Mouse (Mus musculus) forebrain, embryonic 14.5 days (tissue): ENCODE results near the gene Cep295. TPM values are rescaled to one million over a fixed set of nuclear protein-coding genes. Genes with fewer than 3 reads are reported as not detected.
A peak's percentile ranks its signal among the peaks of the same experiment; 100 is the strongest.

Experiments used
- ATAC-seq: fragments of 200-750 bp; cut with Nextera tagmentation; 2 replicates; pipeline ENCODE4 v1.8.0; 2017; ENCODE audit warnings: mild to moderate bottlenecking, moderate library complexity
- DNase-seq: peaks from one replicate; pipeline ENCODE4 v3.0.0-alpha.2; 2015; ENCODE audit warnings: low spot score
- H3K27ac ChIP-seq: fragments of 300-500 bp; sonication (generic); 2 replicates; pipeline ENCODE4 v1.5.1; 2014; ENCODE audit warnings: low read depth, mild to moderate bottlenecking, control low read depth, low read length, moderate library complexity
- H3K27me3 ChIP-seq: fragments of 300-500 bp; sonication (generic); replicated peaks from 2 replicates; pipeline ENCODE4 v1.6.1; 2014; ENCODE audit warnings: low read length, control low read depth, mixed read lengths; ENCODE audit not compliant: control insufficient read depth, insufficient read depth
- H3K36me3 ChIP-seq: fragments of 300-500 bp; sonication (generic); 2 replicates; pipeline ENCODE4 v1.6.1; 2014; ENCODE audit warnings: low read length, control low read depth; ENCODE audit not compliant: control insufficient read depth, insufficient read depth
- H3K4me1 ChIP-seq: fragments of 300-500 bp; sonication (generic); 2 replicates; pipeline ENCODE4 v1.6.1; 2014; ENCODE audit warnings: antibody characterized with exemption, low read length, control low read depth; ENCODE audit not compliant: control insufficient read depth, insufficient read depth
- H3K4me2 ChIP-seq: fragments of 300-500 bp; sonication (generic); 2 replicates; pipeline ENCODE4 v1.6.1; 2014; ENCODE audit warnings: mild to moderate bottlenecking, control low read depth, low read length
- H3K4me3 ChIP-seq: fragments of 300-500 bp; sonication (generic); 2 replicates; pipeline ENCODE4 v1.5.1; 2014; ENCODE audit warnings: low read depth, low read length, control low read depth
- H3K9ac ChIP-seq: fragments of 300-500 bp; sonication (generic); 2 replicates; pipeline ENCODE4 v1.6.1; 2014; ENCODE audit warnings: mild to moderate bottlenecking, low read length, control low read depth, moderate library complexity
- H3K9me3 ChIP-seq: fragments of 300-500 bp; sonication (generic); replicated peaks from 2 replicates; pipeline ENCODE4 v1.6.1; 2016; ENCODE audit warnings: low read length, control low read depth, mixed read lengths; ENCODE audit not compliant: control insufficient read depth
- WGBS: fragments of 180-500 bp; shearing (Covaris S2); extraction: QIAGEN DNeasy Blood & Tissue Kit; methylation state at CpG from one replicate; pipeline ENCODE4 v1.1.7; 2014; 5-methylcytosine and 5-hydroxymethylcytosine counted together
- microRNA-seq: library from miRNA; unstranded; fragments of <30 nt; microRNA quantifications from one replicate; pipeline ENCODE4, GENCODE M21; 2016
- polyA plus RNA-seq: library from polyadenylated mRNA; unstranded; fragments of >200 nt; fragmentation: Nextera tagmentation; extraction: Ambion mirVana; gene quantifications from 2 replicates; pipeline ENCODE4 v1.2.1, GENCODE M21; 2014

Gene Cep295
- polyA plus RNA-seq, 1 experiment from 2014 or later: 16.0 TPM

DNA sequence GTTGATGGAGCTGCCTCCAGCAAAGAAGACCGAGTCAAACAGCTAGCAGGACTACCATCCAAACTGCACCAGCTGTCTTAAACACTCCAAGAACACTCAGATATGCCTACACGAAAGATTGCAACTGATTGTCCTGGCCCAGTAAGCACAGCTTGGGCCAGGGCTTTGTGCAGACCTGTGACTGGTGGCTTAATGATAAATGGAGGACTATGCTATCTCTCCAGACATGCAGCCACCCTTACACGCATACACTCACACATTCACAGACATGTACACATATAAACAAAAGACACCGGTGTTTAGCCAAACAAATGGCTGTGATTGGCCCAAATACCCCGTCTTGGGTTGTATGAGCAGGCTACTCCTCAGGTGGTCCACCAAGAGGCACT is 77.1 kb downstream of the Cep295 start:
- peak overlapping the region; percentile 60; the same call in 1 of the 2 replicates for H3K27ac ChIP-seq
- WGBS: 41% methylated on average over 5 of the region's 5 CpGs

DNA sequence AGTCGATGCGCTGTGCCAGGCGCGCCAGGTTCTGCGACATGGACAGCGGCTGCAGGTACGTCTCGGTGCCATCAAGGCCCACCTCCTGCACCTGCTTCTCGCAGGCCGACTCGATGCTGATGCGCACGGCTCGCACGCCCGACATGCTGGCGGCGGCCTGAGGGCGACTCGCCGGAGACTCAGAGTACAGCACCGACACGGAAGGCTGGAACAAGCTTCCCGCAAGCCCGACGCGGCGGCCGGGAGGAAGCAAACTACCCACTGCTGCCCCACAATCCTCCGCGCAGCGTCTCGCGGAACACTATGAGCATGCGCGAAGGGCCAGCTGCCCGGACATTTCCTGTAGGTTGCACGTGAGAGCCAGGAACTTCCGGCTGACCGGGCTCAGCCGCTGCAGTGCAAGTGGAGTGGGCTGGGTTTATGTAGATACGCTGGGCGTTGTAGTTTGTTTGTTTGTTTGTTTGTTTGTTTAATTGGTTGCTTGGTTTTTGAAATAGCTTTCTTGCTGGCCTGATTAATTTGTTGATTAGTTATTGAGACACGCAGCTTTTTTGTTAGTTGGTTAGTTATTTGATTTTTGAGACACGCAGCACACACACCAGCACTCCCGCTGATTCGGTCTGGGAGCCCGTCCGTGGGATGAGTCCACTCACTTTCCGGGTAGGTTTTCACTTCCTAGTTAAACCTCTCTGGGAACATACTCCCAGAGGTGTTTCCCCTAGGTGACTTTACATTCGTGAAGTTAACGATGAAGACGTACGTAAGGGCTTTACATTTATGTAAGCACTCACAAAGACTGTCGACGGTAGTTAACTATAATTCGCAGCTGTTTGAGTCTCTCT is 77.7 kb downstream of the Cep295 start, which contains the start of gene Med17:
Gene Med17, minus strand, starts transcription at position 283 of the 842 bp plus-strand sequence.
- Histone ChIP-seq H3K4me1 (peaks cover 11% of the 10 kb centered on the region), H3K4me2 (peak within 1 kb of the TSS; percentile 89), H3K9ac (peak within 1 kb of the TSS; percentile 95), H3K27me3 (no peaks in the 10 kb centered on the region), H3K27ac (peak within 1 kb of the TSS; percentile 81), H3K4me3 (peak within 1 kb of the TSS; percentile 88), H3K9me3 (no peaks in the 10 kb centered on the region), H3K36me3 (peaks cover 21% of the 10 kb centered on the region)
- ATAC-seq (peak; percentile 98), DNase-seq (peak; percentile 98)
- 1% methylated on average over 57 of the region's 57 CpGs for WGBS

More for the DNA sequence above, 77.1 kb downstream of the Cep295 start:
- Histone ChIP-seq H3K4me2 (peak overlapping the region; percentile 89), H3K36me3 (peaks cover 15% of the 10 kb centered on the region), H3K27me3 (no peaks in the 10 kb centered on the region), H3K9ac (peak overlapping the region; percentile 95), H3K4me3 (peak overlapping the region; percentile 88), H3K9me3 (no peaks in the 10 kb centered on the region), H3K4me1 (peaks cover 11% of the 10 kb centered on the region)
- ATAC-seq (0 out of 2 replicates have a peak, but pooled peaks have one; percentile 11), DNase-seq (no peak)

DNA sequence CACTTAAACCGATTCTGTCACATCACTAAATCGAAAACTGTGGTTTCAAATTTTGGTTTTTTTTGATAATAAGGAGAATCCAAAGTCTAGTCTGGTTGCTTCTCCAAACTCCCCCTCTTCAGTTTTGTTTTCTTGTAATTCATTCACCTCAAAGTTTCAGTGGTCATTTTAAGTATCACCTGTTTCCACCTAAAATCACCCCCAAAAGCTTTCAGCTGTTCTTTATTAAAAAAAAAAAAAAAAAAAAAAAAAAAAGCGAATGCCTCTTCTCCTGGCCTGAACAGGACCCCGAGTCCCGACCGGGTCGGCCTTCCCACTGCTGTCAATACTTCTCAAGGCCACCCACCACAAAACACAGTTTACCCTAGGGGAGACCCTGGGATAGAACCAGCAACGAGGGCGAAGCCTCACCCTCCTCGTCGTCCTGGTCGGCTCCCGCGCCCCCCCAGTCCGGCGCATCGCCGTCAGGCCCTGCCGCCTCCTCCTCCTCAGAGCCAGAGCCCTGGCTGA is 78.4 kb downstream of the Cep295 start:
- peak overlapping the region; percentile 95 for H3K9ac ChIP-seq
- no peaks in the 10 kb centered on the region for H3K9me3 ChIP-seq
- H3K27me3 ChIP-seq: no peaks in the 10 kb centered on the region
- peak overlapping the region; percentile 81 for H3K27ac ChIP-seq
- H3K4me1 ChIP-seq: peaks cover 11% of the 10 kb centered on the region
- WGBS: 10% methylated on average over 19 of the region's 19 CpGs
- H3K4me2 ChIP-seq: peak overlapping the region; percentile 56
- no peak for DNase-seq
- H3K36me3 ChIP-seq: peaks cover 28% of the 10 kb centered on the region
- peak overlapping the region; percentile 88 for H3K4me3 ChIP-seq
- ATAC-seq: no peak; the same call in 1 of the 2 replicates

DNA sequence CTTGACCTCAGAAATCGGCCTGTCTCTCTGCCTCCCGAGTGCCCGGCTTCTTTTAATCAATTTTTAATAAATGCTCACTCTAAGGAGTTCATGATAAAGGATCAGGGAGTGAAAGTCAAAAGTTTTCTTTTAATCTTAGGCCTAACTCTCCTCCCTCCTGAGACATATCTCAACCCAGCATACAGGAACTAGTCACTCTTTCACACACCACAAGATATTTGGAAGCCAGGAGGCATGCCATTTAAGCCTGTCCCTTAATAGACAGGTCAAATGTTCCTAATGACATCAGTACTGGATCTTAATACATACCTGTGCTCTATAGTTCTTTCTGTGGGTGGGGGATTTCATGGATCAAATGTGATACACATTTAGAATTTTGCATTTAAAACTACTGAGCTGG is 79.2 kb downstream of the Cep295 start:
- DNase-seq (no peak), ATAC-seq (no peak)
- no peak overlapping the region; the same call in 1 of the 2 replicates for H3K9ac ChIP-seq
- H3K27ac ChIP-seq: no peak overlapping the region
- H3K27me3 ChIP-seq: no peaks in the 10 kb centered on the region
- 92% methylated on average over 3 of the region's 3 CpGs for WGBS
- H3K4me2 ChIP-seq: no peak overlapping the region
- no peaks in the 10 kb centered on the region for H3K9me3 ChIP-seq
- peaks cover 11% of the 10 kb centered on the region for H3K4me1 ChIP-seq
- no peak overlapping the region for H3K4me3 ChIP-seq
- H3K36me3 ChIP-seq: peaks cover 36% of the 10 kb centered on the region

DNA sequence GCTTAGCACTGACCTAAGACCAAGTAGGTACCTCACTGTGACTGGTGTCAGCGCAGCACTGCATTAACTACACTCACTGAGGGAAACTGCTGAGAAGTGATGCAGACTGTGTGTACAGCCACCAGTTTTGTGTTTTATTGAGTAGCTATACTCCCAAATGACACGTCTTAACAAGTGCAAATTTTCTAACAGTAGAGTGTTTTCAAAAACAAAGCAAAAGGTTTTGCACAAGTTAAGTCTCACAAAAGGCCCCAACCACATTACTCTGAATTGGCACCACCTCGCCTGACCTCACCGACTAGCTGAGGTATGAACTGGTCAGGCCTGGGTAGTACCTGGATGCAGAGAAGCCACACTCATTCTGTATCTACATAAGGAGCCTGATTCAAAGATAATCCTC is 80.7 kb downstream of the Cep295 start:
- no peak for DNase-seq
- Histone ChIP-seq H3K9me3 (no peaks in the 10 kb centered on the region), H3K4me2 (no peak overlapping the region), H3K4me3 (no peak overlapping the region), H3K36me3 (peaks cover 51% of the 10 kb centered on the region), H3K4me1 (peaks cover 11% of the 10 kb centered on the region), H3K9ac (no peak overlapping the region), H3K27me3 (no peaks in the 10 kb centered on the region), H3K27ac (no peak overlapping the region)
- no peak for ATAC-seq
- WGBS: 92% methylated on average over 4 of the region's 4 CpGs

DNA sequence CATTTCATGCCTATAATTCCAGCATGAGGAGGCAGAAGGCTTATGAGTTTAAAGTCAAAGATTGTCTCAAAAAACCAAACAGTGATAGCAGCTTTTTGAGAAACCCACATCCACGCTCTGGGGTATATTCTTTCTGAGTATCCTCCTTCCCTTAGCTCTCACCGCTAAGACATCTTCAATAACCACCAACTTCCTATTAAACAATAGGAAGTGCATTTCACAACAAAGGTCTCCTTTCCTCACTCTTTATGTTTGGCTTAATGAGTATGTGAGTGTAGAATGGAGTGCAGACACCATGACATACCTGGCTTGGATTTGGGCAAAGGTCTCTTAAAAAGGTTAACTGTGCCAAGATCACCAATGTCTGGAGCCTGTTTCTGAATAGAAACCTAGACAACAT is 83.6 kb downstream of the Cep295 start:
- Histone ChIP-seq H3K4me1 (peaks cover 2% of the 10 kb centered on the region; the same call in 1 of the 2 replicates), H3K36me3 (peaks cover 80% of the 10 kb centered on the region), H3K4me3 (no peak overlapping the region), H3K27ac (no peak overlapping the region), H3K4me2 (no peak overlapping the region), H3K9me3 (no peaks in the 10 kb centered on the region), H3K27me3 (no peaks in the 10 kb centered on the region), H3K9ac (no peak overlapping the region)
- WGBS: 94% methylated on average over 2 of the region's 2 CpGs
- ATAC-seq (no peak), DNase-seq (no peak)

Small RNAs within 50 kb of the gene (microRNA-seq; reads per million reads assigned to microRNA genes)
- gene Gm49349 (not detected), gene mmu-mir-7650 (0.40 reads per million)

Other genes with a start within 250 kb of the Cep295 start
- gene Hephl1, start 245.7 kb downstream of the Cep295 start, polyA plus RNA-seq: not detected in 2 replicates
- gene Vstm5, start 118.7 kb downstream of the Cep295 start, polyA plus RNA-seq: 7.3 and 9.5 TPM in 2 replicates
- gene Med17, start 77.9 kb downstream of the Cep295 start, polyA plus RNA-seq: 39.8 and 43.1 TPM in 2 replicates
- 43.9 and 44.8 TPM in 2 replicates for gene Taf1d, start 51.6 kb downstream of the Cep295 start, polyA plus RNA-seq
- 7.5 and 8.3 TPM in 2 replicates for gene 4931406C07Rik, start 51.3 kb downstream of the Cep295 start, polyA plus RNA-seq
- 3.2 and 3.5 TPM in 2 replicates for gene Smco4, start 135.6 kb upstream of the Cep295 start, polyA plus RNA-seq